Mouse (Mus musculus) embryonic facial prominence, embryonic 11.5 days (tissue): ENCODE data around the gene Ezh2. TPM values are rescaled to one million over a fixed set of nuclear protein-coding genes. Genes with fewer than 3 reads are reported as not detected.
"Not testable (repeated sequence)": the region's sequence is repeated elsewhere in the genome, so short reads cannot be mapped to it uniquely, and the experiment has no call there.

Experiments used
- ATAC-seq: fragments of 200-750 bp; cut with Nextera tagmentation; replicated peaks from 2 replicates; pipeline ENCODE4 v1.8.0; 2017; ENCODE audit warnings: low read depth; ENCODE audit not compliant: insufficient number of reproducible peaks, low FRiP score, low TSS enrichment
- DNase-seq: peaks from one replicate; pipeline ENCODE4 v3.0.0-alpha.2; 2015; ENCODE audit warnings: low spot score
- H3K27ac ChIP-seq: fragments of 300-500 bp; sonication (generic); replicated peaks from 2 replicates; pipeline ENCODE4 v1.5.1; 2014; ENCODE audit warnings: mild to moderate bottlenecking, low read depth, low read length, control low read depth
- H3K27me3 ChIP-seq: fragments of 300-500 bp; sonication (generic); 2 replicates; pipeline ENCODE4 v1.6.1; 2014; ENCODE audit warnings: mild to moderate bottlenecking, low read length, moderate library complexity, mixed read lengths; ENCODE audit not compliant: control insufficient read depth, insufficient read depth
- H3K36me3 ChIP-seq: fragments of 300-500 bp; sonication (generic); replicated peaks from 2 replicates; pipeline ENCODE4 v1.6.1; 2014; ENCODE audit warnings: low read depth, mild to moderate bottlenecking, low read length, moderate library complexity, mixed read lengths; ENCODE audit not compliant: control insufficient read depth, insufficient read depth
- H3K4me1 ChIP-seq: fragments of 300-500 bp; sonication (generic); 2 replicates; pipeline ENCODE4 v1.6.1; 2014; ENCODE audit warnings: low read length, mixed read lengths; ENCODE audit not compliant: control insufficient read depth, insufficient read depth
- H3K4me2 ChIP-seq: fragments of 300-500 bp; sonication (generic); 2 replicates; pipeline ENCODE4 v1.6.1; 2014; ENCODE audit warnings: low read depth, mild to moderate bottlenecking, control low read depth, low read length, moderate library complexity
- H3K4me3 ChIP-seq: fragments of 300-500 bp; sonication (generic); 2 replicates; pipeline ENCODE4 v1.5.1; 2014; ENCODE audit warnings: low read depth, low read length, control low read depth
- H3K9ac ChIP-seq: fragments of 300-500 bp; sonication (generic); replicated peaks from 2 replicates; pipeline ENCODE4 v1.6.1; 2014; ENCODE audit warnings: mild to moderate bottlenecking, control low read depth, low read length
- H3K9me3 ChIP-seq: fragments of 300-500 bp; sonication (generic); replicated peaks from 2 replicates; pipeline ENCODE4 v1.6.1; 2016; ENCODE audit warnings: mild to moderate bottlenecking, low read length, inconsistent platforms, mixed read lengths; ENCODE audit not compliant: control insufficient read depth
- WGBS: fragments of 180-500 bp; shearing (Covaris S2); extraction: QIAGEN DNeasy Blood & Tissue Kit; methylation state at CpG from one replicate; pipeline ENCODE4 v1.1.7; 2014; 5-methylcytosine and 5-hydroxymethylcytosine counted together
- polyA plus RNA-seq: library from polyadenylated mRNA; unstranded; fragments of >200 nt; fragmentation: Nextera tagmentation; extraction: Ambion mirVana; gene quantifications from 2 replicates; pipeline ENCODE4 v1.2.1, GENCODE M21; 2014

The Ezh2 gene
- polyA plus RNA-seq = 177 and 206 TPM in 2 replicates

GRCm38 (mm10) chr6:47594926-47595623 lies at the start of gene Ezh2:
Gene Ezh2, minus strand, starts transcription at chr6:47595341.
- WGBS = 0% methylated on average over 68 of the region's 69 CpGs
- peak within 1 kb of the TSS; percentile 95 for H3K4me3 ChIP-seq
- peak within 1 kb of the TSS; percentile 100 for H3K9ac ChIP-seq
- H3K27me3 ChIP-seq = no peaks in the 10 kb centered on the region
- no peaks in the 10 kb centered on the region for H3K9me3 ChIP-seq
- H3K36me3 ChIP-seq = no peaks in the 10 kb centered on the region
- peak within 1 kb of the TSS; percentile 63 for H3K4me2 ChIP-seq
- peak within 1 kb of the TSS; percentile 97 for H3K27ac ChIP-seq
- DNase-seq = peak; percentile 98
- H3K4me1 ChIP-seq = no peaks in the 10 kb centered on the region
- peak; percentile 99 for ATAC-seq

GRCm38 (mm10) chr6:47636527-47637076 lies 41.5 kb upstream of the Ezh2 start:
- H3K9me3 ChIP-seq = no peaks in the 10 kb centered on the region
- no peaks in the 10 kb centered on the region for H3K36me3 ChIP-seq
- no peak overlapping the region for H3K27ac ChIP-seq
- H3K4me2 ChIP-seq = no peak overlapping the region
- ATAC-seq (no peak), DNase-seq (no peak)
- no peak overlapping the region for H3K9ac ChIP-seq
- no peaks in the 10 kb centered on the region for H3K27me3 ChIP-seq
- WGBS = 73% methylated on average over 6 of the region's 6 CpGs
- H3K4me1 ChIP-seq = no peaks in the 10 kb centered on the region
- no peak overlapping the region for H3K4me3 ChIP-seq

- 73% methylated on average over 5 of the region's 5 CpGs for WGBS
- Histone ChIP-seq H3K27ac (no peak overlapping the region), H3K9ac (no peak overlapping the region), H3K4me2 (no peak overlapping the region), H3K4me1 (no peaks in the 10 kb centered on the region), H3K4me3 (no peak overlapping the region), H3K9me3 (no peaks in the 10 kb centered on the region), H3K36me3 (no peaks in the 10 kb centered on the region), H3K27me3 (no peaks in the 10 kb centered on the region)
- ATAC-seq (no peak), DNase-seq (no peak)
Measured at GRCm38 (mm10) chr6:47635995-47636526, 40.9 kb upstream of the Ezh2 start.

DNA sequence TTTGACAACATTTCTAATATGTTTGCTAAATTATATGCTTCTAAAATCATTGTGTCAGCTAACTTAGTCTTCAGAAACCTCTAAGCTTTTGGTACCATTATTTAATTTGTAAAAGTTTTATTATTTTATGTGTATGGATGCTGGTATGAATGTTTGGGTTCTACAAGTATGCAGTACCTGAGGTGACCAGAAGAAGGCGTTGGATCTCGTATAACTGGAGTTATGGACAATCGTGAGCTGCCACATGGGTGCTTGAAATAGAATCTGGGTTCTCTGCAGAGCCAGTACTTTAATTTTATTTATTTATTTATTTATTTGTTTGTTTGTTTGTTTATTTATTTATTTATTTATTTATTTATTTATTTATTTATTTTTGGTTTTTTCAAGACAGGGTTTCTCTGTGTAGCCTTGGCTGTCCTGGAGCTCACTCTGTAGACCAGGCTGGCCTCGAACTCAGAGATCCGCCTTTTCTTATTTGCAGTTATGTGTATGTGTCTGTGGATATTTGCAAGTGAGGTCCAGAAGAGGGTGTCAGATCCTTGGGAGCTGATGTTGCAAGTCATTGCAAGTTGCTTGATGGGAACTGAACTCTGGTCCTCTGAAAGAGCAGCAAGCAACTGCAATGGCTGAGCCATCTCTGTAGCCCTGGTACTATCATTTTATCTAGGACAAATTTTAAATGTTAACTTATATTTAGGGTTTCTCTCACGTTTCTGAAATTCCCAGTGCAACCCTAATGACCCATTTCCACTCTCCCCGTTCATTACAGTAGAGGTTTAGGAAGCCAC lies 40.3 kb upstream of the Ezh2 start:
- no peak overlapping the region for H3K27ac ChIP-seq
- no peaks in the 10 kb centered on the region for H3K4me1 ChIP-seq
- ATAC-seq = no peak
- 73% methylated on average over 7 of the region's 7 CpGs for WGBS
- no peak overlapping the region for H3K4me3 ChIP-seq
- H3K4me2 ChIP-seq = no peak overlapping the region
- no peaks in the 10 kb centered on the region for H3K36me3 ChIP-seq
- H3K9ac ChIP-seq = no peak overlapping the region
- no peaks in the 10 kb centered on the region for H3K27me3 ChIP-seq
- H3K9me3 ChIP-seq = no peaks in the 10 kb centered on the region
- peak; percentile 19 for DNase-seq

GRCm38 (mm10) chr6:47633467-47633866 lies 38.3 kb upstream of the Ezh2 start:
- Histone ChIP-seq H3K4me3 (no peak overlapping the region), H3K36me3 (no peaks in the 10 kb centered on the region), H3K9me3 (no peaks in the 10 kb centered on the region), H3K4me2 (no peak overlapping the region), H3K27me3 (no peaks in the 10 kb centered on the region), H3K27ac (no peak overlapping the region), H3K9ac (no peak overlapping the region), H3K4me1 (no peaks in the 10 kb centered on the region)
- ATAC-seq (no peak), DNase-seq (peak; percentile 8)

- no CpG with 5 or more reads among the region's 1 CpGs for WGBS
- H3K27ac ChIP-seq, H3K4me3 ChIP-seq, H3K9me3 ChIP-seq, DNase-seq, H3K4me2 ChIP-seq, H3K36me3 ChIP-seq, H3K9ac ChIP-seq, H3K4me1 ChIP-seq, H3K27me3 ChIP-seq, ATAC-seq: not testable (repeated sequence)
Measured at GRCm38 (mm10) chr6:47630061-47630460, 34.9 kb upstream of the Ezh2 start.

GRCm38 (mm10) chr6:47627978-47628377 lies 32.8 kb upstream of the Ezh2 start:
- H3K27me3 ChIP-seq = no peaks in the 10 kb centered on the region
- no peak for ATAC-seq
- WGBS = 34% methylated on average over 3 of the region's 3 CpGs
- no peak overlapping the region for H3K27ac ChIP-seq
- no peak overlapping the region for H3K4me2 ChIP-seq
- no peaks in the 10 kb centered on the region for H3K4me1 ChIP-seq
- no peaks in the 10 kb centered on the region for H3K36me3 ChIP-seq
- H3K4me3 ChIP-seq = no peak overlapping the region
- no peaks in the 10 kb centered on the region for H3K9me3 ChIP-seq
- DNase-seq = no peak
- no peak overlapping the region for H3K9ac ChIP-seq

DNA sequence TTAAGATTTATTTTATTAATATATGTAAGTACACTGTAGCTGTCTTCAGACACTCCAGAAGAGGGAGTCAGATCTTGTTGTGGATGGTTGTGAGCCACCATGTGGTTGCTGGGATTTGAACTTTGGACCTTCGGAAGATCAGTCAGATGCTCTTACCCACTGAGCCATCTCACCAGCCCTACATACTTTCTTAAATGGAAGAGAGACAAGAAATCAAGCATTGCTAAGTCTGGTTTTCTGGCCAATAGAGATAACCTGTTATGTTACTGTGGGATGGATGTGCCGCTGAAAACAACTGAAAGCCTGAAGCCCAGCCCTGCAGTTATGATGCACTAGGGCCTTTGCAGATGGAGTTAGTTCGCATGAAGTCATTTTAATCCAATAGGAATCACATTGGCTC lies 31.8 kb upstream of the Ezh2 start:
- not testable (repeated sequence) for H3K9me3 ChIP-seq, H3K27me3 ChIP-seq, ATAC-seq, H3K9ac ChIP-seq, H3K4me3 ChIP-seq, DNase-seq, H3K4me1 ChIP-seq, H3K36me3 ChIP-seq, H3K4me2 ChIP-seq, H3K27ac ChIP-seq
- WGBS = 90% methylated on average over 3 of the region's 3 CpGs
